Mouse (Mus musculus) embryo, embryonic 9.5 days (tissue): ENCODE results near the gene Hist3h2ba.

Source experiments
- DNase-seq: peaks from one replicate; pipeline ENCODE4 v3.0.0-alpha.2; 2017; ENCODE audit errors: extremely low spot score

Gene Hist3h2ba

DNA sequence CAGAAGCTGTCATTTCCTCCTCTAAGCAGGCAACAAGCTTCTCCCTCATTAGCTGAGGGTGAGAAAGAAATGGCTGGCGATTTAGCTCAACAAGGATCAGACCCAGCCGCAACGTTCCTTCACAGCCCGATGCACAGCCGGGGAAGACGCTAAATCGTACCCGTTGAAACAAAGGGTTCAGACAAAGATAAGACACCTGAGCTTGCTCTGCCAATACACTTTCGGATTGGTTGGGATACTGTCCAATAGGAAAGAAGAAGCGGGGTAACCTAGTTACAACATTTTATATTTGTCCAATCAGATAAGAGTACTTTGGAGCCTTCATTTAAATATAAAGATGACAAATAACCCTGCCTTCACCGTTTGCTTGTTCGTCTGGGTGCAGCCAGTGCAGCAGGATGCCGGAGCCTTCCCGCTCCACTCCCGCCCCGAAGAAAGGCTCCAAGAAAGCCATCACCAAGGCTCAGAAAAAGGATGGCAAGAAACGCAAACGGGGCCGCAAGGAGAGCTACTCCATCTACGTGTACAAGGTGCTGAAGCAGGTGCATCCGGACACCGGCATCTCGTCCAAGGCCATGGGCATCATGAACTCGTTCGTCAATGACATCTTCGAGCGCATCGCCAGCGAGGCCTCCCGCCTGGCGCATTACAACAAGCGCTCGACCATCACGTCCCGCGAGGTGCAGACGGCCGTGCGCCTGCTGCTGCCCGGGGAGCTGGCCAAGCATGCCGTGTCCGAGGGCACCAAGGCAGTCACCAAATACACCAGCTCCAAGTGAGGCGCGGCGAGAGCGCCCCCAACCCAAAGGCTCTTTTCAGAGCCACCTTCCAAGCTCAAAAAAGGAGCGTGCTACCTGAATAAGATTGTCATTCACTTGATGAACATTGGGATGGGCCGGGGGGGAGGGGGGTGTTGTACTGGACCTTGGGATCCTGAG is at the start of gene Hist3h2ba:
TSS of gene Hist3h2ba (plus strand) at position 379 of the 938 bp plus-strand sequence.
- DNase-seq = peak; percentile 77

DNA sequence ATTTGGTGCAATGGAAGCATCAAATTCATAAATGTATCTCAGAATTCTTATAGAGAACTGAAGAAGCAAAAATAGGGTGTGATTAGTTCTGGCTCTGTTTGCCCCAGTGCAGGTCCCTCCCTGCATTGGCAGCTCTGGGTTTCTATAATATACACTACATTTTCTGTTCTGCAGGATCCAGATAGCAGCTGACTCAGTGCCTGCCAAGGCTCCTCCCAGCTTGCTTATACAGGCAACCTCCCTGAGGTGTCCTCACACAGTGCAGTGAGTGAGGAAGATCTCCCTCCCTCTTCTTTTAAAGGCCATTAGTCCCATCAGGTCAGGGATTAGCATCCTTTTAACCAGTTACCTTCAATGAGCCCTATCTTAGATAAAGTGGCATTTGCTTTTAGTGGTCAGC is 47.6 kb upstream of the Hist3h2ba start:
- no peak for DNase-seq

DNA sequence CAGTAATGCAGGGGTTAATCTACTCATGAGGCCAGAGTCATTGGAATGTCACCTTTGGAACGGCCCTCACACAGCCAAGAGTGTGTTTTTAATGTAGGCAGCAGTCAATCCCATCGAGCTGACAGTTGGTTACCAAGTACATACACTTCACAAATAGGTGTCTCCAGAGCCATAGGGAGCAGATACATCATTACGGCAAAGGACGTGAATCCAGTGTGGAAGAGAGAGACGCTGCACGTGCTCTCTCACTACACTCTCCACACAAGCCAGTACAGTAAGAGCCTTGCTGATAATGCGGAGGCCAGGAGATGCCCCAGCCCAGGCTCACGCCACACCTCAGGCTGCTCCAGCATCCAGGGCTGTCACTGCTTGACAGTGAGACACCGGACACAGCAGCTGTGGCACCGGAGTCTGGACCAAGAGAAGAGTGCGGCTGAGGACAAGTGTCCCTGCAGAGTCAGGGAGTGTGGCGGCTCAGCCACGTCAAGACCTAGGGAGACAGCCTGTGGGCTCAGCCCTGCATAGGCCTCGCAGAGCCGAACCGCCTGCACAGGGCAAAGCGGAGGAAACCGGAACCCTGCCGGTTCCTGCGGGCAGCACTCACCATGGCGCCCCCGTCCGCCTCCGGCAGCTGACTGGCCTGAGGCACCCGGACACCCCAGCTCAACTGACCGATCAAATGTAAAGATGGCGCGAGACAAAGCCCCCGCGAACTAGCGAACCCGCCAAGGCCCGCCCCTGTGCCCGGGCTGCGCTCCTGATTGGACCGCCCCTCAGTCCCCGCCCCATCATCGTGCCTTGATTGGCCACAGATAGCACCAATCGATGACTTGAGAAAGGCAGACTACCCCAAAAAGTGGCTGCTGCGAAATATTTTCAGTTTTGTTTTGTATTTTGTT is 45.0 kb upstream of the Hist3h2ba start, which contains the start of gene Zfp39:
TSS of gene Zfp39 (minus strand) at position 715 of the 899 bp plus-strand sequence.
- peak; percentile 96 for DNase-seq

DNA sequence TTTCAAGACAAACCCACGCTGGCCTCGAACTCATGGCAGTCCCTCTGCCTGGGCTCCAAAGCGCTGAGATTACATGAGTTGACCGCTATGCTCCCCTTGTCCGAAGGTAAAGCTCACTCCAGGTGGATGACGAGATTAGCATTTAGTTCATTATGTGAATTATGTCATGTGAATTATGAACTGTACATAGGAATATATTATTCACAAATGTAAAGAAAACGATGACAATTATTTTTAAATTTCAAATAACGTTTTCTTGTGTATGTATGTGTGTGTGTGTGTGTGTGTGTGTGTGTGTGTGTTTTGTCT is 44.4 kb upstream of the Hist3h2ba start:
- no peak for DNase-seq

DNA sequence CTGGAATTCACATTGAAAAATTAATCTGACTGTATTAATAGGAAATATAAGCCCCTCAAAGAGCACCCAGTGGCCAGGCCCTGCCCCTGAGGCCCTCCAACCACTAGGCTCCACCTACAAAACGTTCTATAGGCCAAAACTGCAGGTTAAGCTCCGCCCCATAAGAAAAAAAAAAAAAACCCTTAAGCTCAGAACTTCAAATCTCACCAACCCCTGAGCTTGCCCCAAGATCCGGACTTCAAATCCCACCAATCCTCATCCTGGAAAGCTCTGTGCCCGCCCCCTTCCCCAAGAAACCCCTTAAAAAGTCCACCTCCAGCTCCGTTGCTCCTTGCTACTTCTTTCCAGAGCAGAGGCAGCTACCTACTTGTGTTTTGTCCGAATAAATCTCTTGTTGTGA is 43.9 kb upstream of the Hist3h2ba start:
- DNase-seq = peak; percentile 19

DNA sequence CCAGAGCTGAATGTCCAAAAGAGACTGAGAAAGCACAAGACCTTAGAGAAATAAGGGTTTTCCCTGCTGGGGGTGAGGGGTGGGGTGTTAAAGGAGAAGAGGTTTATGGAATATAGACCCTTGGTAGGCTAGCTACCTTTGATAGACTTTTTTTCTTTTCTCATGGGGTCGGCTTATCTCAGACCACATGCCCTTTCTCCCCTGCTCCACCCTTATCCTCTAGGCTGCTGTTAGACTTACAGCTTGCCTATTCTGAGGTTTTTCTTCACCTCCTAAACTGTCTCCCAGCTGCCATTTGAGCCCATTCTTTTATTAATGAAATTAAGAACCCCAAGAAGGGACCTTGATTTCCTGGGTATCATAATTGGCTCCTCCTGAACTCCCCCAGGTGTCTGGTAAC is 34.9 kb upstream of the Hist3h2ba start:
- DNase-seq = no peak

DNA sequence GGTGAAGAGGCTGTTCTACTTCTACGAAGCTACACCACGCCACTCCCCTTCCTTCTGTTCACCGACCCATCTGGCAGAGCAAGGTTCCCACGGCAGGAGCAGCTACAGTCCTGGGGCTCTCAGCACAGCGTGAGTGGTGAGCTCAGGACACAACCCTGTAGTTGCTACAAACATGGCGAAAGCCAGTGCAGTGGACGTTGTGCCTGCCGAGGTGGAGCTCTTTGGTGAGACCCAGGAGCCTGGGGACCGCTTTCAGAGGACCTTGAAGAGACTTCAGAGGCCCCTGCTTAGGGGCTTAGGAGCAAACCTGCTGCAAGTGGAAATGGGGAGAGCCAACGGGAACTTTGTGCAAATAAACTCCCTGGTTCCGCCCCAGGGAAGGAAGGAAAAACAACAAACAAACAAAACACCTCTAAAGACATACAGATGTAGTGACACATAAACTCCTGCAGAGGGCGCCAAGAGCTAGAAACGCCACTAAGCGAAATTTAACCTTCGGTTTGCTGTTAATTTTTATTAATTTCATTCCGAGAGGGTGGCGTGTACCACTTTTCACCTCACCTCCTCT is 34.2 kb upstream of the Hist3h2ba start:
- DNase-seq = peak; percentile 47

DNA sequence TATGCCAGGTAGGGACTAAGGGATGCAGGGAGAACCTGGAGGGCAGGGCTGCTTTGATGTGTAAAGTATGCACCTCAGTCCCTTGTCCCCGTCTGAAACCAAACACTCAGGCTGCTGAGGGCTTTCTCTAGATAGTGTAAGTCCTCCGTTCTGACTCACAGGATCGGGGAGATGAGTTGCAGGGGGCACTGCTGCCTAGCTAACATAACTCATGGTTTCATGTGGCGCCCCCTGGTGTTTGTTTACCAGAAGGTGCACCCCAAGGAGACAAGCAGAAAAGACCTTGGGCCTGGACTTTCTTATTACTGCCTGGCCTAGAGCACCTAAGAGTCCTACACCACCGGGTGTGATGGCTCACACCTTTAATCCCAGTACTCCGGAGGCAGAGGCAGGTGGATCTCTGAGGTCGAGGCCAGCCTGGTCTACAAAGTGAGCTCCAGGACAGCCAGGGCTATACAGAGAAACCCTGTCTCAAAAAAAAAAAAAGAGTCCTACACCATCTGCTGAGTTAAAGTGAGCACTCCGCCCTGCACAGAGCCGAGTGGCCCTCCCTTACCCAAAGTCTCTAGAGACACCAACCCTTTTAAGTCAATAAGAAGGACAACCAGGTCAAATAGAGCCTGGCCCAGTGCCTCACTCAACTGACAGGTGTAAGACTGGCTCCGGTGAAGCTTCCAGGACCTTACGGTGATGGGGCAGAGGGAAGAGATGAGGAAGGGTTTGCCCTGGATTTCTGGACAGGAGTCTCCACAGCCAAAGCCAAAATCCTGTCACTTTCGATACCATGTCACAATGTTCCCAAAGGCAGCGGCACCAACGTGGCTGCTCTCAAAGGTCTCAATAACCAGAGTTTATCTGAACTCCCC is 31.6 kb upstream of the Hist3h2ba start:
- peak; percentile 26 for DNase-seq

DNA sequence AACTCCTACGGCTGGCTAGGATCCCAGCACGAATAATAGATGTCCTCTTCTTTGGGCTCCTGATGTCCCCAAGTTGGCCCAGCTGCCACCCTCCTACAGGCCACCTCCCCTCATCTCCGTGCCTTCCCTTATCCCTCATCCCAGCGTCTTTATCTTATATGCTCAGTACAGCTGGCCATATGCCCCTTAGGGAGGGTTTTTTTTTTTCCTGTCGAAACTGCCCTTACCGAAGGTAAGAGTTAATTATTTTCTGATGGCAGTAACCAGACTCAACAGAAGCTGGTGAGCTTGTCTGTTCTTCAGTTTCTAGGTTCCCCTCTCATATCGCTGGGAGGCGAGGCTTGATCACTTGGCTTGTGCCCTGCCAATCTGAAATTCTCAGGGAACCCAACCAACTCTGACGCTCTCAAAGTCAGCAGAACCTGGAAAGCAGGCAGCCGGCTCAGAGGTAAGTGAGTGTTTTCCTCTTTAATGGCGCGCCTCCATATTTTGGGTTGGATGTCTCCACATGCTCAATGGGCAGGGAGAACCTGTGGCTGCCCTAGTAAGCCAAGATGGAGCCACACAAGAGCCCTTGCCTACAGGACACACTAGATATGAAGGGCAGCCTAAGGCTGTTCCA is 30.9 kb upstream of the Hist3h2ba start, which contains the start of gene Btnl10:
TSS of gene Btnl10 (plus strand) at position 164 of the 622 bp plus-strand sequence.
- DNase-seq = no peak

DNA sequence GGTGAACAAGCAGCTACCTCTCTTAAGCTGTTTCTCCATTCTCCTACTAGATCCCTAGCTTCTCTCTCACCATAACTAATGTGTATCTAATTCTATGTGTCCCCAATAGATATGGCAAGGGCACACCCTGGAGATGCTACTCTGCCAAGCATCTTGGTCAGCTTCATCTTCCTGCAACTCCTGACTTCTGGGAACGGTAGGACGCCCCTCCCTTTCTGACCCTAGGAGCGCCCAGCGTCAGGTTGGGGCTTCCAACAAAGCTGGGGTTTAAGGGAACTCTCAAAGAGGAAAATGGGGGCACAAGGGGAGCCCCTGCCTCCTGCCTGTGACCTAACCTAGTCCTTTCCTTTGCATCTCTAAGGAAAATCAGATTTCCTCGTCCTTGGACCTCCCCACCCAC is 30.0 kb upstream of the Hist3h2ba start:
- DNase-seq = no peak

DNA sequence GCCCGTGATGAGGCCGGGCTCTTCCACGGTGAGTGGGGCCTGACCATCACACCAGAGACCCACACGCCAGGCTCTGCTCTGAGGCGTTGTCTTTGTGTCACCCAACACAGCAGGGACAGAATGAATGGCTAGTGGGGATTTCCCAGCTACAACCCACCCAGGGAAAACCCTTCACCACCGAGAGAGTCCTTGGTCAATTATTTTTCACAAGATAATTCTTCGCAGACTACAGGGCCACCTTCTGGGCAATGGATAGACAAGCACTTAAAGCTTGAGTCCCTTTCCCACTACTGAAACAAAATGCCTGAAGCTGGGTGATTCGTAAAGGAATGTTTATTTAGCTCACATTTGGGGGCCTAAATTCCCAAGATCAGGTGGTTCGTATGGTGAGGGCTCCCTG is 26.3 kb upstream of the Hist3h2ba start:
- no peak for DNase-seq

DNA sequence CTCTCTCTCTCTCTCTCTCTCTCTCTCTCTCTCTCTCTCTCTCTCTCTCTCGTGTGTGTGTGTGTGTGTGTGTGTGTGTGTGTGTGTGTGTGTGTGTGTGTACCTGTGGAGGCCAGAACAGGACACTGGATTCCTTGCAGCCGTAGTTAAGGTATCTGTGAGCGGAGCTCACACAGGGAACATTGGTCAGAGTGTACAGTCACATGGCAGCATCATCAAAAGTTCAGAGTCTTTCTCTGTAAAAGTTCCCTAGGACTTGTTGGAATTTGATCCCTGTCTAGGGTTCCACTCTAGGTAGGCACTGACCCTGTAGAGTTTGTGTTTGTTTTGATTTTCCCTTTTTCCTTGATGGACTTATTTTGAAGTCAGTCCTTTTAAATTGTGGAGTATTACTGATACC is 22.1 kb upstream of the Hist3h2ba start:
- DNase-seq = no peak

DNA sequence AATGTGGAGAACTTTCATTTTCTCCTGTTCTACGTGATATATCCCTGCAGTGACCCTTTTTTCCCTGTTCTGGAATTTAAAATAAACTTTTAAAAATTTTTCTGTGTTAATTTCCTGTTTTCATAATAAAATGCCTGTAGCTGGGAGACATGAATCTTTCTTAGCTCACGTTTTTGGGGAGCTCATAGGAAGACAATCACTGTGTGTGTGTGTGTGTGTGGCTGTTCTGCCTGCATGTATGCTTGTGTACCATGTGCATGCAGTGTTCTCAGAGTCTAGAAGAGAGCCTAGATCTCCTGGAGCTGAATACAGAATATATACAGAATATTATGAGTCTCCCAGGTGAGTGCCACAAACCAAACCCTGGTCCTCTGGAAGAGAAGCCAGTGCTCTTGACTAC is 21.7 kb upstream of the Hist3h2ba start:
- DNase-seq = no peak

DNA sequence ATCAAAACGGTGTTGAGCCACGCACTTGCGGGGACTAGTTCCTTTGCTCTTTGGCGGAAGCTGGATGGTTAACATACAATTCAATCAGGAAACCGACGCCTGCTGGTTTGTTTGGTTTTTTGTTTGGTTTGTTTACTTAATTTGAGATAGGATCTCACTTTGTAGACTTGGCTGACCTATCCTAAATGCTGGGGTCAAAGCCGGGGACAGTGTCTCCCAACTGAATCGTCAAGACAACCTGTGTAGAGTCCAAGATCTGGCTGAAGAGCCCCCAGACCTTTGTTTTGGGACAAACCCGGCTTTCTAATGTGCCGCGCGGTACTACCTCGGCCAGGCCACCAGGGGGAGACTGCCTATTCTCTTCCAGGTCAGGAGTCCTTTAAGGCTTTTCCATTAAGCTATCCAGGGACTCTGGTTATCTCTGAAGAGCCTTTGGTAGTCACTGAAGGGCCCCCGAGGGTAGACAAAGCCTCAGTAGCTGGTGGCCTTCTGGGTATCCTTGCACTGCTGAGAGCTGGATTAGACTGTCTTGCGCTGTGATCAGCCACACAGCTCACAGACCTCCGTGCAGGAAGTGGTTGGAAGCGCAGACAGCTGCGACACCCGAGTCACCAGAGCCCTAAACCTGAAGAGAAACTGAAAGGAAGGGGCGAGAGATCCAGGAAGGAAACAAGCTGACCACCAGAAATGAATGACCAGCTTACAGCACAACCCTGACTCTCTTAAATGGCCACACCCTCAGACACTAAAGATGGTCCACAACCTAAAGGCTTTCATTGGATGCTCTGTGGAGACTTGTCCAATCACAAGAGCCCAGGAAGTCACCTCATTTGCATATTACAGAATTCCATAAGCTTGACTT is 20.7 kb upstream of the Hist3h2ba start:
- DNase-seq = peak; percentile 77

DNA sequence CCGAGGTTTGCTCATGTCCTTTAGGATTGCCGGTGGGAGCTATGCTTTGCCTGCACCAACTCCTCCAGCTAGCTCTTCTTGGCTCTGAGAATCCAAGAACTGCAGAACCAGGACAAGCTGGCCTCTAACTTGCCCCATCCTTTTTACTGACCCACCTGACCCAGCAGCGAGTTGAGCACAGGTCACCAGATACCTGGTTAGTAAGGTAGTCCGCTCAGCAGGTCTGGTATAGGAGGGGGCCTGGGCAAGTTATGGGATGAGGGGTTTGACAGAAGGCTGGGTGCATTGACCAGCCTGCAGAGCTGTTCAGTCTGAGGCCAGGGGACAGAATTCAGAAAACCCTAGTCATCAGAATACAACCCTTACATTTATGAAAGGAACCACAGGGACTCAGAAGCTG is 19.7 kb upstream of the Hist3h2ba start:
- no peak for DNase-seq

DNA sequence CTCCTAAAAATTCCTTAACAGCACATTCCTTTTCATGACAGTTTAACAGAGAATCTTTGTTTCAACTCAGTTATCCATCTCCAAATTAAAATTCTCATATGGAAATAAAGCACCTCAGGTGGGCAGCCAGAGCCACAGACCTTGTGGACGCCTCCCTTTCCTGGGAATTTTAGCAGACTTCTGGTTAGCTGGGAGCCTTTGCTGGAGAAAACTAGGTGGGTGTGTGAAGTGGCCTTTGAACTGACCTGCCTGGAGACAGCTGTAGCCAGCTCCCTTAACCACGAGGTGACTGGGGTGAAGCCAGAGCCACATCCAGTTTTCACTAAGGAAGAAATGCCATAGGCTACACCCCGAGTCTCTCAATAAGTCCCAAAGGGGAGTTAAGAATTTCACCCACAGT is 19.1 kb upstream of the Hist3h2ba start:
- no peak for DNase-seq

DNA sequence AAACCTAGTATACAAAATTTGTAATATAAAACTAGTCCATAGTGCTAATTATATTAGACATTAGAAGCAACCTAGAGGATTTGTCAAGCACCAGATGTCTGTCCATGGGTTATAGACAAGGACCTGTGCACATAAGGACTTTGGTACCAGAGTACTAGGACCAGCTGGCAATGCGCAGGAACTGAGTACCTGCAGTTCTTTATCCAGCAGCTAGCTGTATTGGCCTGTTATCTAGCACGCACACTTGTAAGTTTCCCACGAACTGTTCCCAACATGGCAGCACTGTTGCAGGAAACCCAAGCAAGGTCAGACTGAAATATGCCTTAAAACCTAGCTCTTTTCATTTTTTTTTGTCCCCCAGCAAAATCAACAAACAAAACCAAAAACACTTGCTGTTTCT is 18.5 kb upstream of the Hist3h2ba start:
- no peak for DNase-seq

DNA sequence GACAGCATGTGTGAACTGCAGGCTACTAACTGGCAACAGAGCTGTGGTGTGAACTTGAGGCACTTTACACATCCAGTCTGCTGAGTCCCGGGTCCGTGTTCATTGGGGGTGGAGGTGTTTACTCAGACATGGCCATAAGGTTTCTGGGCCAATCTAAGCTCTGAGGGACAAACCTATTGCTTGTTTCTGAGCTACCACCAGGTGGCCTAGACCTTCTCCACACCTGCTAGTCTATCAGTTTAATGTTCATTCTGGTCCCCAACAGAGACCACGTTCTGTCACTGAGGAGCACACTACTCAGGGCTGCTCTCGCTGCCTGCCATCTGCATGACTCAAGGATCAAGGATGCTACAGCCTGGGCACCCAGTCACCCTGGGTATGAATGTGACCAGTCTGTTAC is 17.1 kb upstream of the Hist3h2ba start:
- no peak for DNase-seq

DNA sequence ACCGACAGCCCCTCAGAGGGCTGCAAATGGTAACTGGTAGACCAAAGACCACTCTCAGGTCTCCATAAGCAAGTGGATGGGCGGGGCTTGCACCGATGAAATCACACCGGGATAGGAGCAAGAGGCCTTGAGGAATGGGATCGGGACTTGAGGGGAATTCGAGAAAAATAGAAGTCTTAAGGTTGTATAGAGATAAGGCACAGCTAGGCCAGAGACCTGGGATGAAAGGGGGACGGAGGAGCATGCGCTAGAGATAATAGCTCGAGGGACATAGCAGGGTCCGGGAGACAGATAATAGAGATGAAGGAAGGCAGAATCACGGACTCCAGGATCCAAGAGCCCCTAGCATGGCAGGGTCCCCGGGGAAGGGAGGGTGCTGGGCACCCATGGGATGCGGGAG is 10.8 kb upstream of the Hist3h2ba start:
- no peak for DNase-seq
